Mouse (Mus musculus) E14TG2a.4 (cell line): Measurements from ENCODE around the gene Igsf21.

ENCODE experiments used
- CTCF ChIP-seq: conservative IDR thresholded peaks from 2 replicates; pipeline ENCODE4 v1.5.1; 2014; ENCODE audit warnings: low read length
- NANOG ChIP-seq: IDR thresholded peaks from 2 replicates; pipeline ENCODE4 v1.6.1; 2014; ENCODE audit warnings: borderline replicate concordance, low read length, mixed read lengths
- POU5F1 ChIP-seq: IDR thresholded peaks from 2 replicates; pipeline ENCODE4 v1.6.1; 2014; ENCODE audit warnings: low read length, borderline replicate concordance

- TF ChIP-seq CTCF = no peak
- no peak for TF ChIP-seq NANOG
- no peak for TF ChIP-seq POU5F1
Observed at GRCm38 (mm10) chr4:140125806-140126205, 120.8 kb downstream of the Igsf21 start.
